Mouse (Mus musculus): ENCODE results near the gene Usp30.

Gene Usp30

DNA sequence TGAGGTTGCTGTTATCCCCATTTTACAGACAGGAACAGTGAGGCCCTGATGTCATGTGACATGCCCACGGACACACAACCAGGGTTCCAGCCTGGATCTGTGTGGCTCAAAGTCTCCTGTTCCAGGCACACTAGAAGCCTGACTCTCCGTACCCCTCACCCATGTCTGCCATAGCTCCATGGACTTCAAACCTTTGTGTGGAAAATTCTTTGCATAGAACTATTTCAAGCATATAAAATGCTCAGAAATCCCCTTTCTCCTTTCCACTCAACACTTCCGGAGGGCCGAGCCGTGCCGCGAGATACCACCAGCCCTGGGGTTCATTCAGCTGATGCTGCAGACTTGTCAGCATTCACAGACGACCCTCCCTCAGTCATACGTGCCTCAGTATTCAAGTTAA is 2.3 kb downstream of the Usp30 start:
- DNase-seq (ENCODE audit: low spot score) = no peak

DNA sequence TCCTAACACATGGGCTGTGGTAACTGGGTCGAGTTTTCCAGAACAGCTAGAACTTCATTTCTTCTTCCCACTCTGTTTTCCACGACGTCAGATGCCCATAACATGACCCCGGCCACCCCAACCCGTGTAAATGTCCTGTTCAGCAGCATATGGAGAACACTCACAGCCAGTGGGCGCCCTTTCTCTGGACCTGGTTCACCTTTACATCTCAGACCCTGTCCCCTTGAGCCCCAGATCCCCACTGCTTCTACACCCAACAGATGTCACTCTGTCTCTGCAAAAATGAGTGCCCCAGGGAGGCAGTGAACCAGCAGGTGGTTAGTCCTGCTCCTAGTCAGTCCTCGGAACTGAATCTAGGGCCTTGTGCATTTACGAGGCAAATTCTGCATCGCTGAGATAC is 2.7 kb downstream of the Usp30 start:
- no peak for DNase-seq (ENCODE audit: low spot score)

DNA sequence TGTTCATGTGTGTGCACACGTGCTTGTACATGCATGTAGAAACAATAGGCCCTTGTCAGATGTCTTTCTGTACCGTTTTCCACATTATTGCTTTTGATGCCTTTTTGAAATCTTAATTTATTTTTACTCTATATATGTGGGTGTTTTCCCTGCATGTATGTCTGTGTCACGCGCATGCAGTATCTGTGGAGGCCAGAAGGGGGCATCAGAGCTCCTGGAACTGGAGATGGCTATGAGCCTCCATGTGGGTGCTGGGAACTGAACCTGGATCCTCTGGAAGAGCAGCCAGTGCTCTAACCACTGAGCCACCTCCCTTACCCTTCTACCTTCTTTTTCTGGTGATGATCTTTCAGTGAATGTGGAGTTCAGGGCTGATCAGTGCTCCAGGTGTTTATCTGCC is 5.6 kb downstream of the Usp30 start:
- DNase-seq (ENCODE audit: low spot score) = no peak

GRCm38 (mm10) chr5:114072262-114072661 is 7.0 kb downstream of the Usp30 start:
- DNase-seq (ENCODE audit: low spot score) = no peak

DNA sequence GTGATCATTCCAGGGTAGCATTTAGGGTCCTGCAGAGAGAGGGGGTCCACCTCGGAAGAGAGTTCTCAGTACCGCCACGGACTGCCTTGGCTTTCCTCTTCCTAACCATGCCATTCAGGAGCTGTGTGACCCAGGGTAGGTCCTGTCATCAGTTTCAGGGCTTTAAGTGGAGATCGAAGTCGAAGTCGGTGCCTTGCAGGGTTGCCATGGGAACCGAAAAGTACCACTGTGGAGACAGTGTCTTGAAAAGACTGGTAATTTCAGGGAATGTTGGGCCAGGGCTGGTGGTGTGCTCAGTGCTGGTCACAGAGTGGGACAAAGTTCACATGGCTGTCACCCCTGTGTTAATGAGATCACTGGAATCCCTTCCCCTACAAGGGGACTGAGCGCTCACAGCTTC is 11.7 kb downstream of the Usp30 start:
- DNase-seq (ENCODE audit: low spot score) = no peak

DNA sequence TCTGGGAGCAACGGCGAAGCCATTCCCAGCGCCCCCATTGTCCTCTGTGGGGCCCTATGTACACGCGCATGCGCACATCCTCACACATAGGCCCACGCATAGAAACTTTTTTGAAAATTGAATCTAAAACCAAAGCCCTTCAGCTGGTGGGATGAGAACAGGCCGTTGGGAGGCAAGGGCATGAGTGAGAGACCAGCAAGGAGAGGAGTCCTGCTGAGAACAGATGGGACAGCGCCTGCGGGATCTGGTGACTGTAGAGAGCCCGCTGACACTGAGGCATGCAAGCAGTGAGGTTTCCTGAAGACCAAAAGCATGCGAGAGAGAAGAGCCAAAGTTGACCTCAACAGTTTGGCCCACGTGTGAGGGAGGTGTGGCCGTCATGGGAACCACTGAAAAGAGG is 20.2 kb downstream of the Usp30 start:
- DNase-seq (ENCODE audit: low spot score) = no peak

DNA sequence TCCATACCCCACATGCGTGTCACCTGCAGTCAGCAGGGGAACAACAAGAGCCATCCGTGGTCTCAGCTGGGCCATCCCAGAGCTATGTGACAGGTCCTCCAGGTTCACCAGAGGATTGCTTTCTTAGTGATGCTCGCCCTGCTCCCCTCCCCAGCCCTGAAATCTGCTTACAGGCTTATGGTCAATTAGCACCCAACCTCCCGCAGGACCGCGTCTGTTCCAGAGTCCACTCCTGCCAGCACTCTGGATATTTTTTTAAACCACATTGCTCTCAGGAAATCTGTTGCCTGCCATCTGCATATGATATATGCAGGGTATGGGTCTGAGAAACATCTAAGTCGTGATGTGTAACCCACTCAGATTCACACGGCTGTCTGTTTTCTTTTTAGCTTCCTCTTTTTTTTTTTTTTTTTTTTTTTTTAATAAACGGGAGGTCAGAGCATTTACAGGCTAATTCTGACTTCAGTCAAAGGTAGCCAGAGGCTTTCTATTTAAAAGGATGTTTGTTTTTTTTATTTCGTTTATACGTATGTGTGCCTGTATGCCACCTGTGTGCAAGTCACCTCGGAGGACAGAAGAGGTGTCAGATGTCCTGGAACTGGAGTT is 22.7 kb downstream of the Usp30 start:
- no peak for DNase-seq (ENCODE audit: low spot score)

GRCm38 (mm10) chr5:114090421-114091013 is 25.3 kb downstream of the Usp30 start:
- DNase-seq (ENCODE audit: low spot score) = no peak

GRCm38 (mm10) chr5:114091057-114091807 is 26.0 kb downstream of the Usp30 start, which contains the start of gene Svop:
Gene Svop, minus strand, starts transcription at chr5:114091570.
- peak; percentile 17 for DNase-seq (ENCODE audit: low spot score)

DNA sequence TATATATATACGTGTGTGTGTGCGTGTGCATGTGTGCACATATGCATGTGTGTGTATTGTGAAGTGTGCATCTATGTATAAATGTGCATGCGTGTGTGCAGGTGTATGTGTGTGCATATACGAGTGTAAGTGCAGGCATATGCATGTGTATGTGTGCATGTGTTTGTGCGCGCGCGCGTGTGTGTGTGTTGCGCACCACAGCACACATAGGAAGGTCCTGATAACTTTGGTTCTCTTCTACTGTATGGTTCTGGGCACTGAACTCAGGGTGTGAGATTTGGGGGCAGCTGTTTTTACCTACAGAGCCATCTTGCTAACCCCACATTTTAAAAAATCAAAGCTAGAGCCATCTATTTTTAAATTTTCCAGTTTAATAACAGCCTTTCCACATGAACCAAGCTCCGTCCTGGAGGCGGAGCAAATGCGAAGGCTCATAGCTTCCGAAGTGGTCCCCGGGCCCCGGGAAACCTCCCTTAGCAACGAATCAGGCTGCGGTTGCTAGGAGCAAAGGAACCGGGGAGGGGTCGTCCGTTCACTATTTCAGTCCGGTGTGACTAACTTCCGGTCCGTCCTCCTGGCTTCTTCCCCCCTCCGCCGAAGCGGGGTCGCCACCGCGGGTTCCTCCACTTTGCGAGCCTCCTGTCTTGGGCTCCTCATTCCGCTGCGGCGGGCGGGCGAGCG is 34.6 kb downstream of the Usp30 start:
- DNase-seq (ENCODE audit: low spot score) = peak; percentile 85

DNA sequence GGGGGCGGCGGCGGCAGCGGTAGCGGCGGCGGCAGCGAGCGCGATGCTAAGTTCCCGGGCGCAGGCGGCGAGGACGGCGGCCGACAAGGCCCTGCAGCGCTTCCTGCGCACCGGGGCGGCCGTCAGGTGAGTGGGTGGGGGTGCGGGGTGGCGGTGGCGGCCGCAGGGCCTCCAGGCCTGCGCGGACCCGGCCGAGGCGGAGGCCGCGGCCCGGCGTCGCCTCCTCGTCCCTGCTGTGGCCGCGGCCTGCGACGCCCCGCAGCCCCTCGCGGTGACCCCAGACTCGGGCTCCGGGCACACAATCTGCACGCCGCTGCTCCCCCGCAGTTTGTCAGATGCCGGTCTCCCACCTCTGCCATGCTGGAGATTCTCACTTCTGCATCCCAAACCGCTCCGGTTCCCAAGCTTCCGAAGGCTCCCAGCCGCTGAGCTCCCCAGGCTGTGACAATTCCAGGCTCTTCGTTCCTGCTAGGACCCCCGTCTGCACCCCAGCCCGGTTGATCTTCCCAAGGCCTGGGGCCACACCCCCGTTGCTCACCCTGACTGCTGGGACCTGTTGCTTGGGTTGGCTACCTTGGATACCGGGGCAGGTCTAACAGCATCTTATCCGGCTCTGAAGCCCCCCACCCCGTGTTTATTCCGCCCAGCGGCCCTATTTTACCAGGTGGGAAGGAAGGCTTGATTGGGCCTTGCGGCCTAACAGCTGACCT is 35.3 kb downstream of the Usp30 start:
- no peak for DNase-seq (ENCODE audit: low spot score)

DNA sequence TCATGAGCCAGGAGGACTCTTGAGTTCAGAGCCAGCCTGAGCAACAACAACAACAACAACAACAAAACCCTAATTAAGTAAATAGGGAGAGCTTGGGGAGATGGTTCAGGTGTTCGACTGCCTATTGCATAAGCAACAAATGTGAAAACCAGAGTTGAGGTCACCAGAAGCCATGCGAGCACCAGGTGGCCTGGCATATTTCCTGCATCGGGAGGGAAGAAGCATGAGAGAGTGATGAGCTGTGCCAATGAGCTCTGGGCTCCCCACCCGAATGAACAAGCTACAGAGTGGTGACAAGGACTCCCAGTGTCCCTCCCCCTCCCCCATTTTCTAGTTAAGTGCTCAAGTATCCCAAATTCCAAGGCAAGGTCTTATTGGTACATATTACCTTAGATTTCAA is 36.6 kb downstream of the Usp30 start:
- DNase-seq (ENCODE audit: low spot score) = no peak

DNA sequence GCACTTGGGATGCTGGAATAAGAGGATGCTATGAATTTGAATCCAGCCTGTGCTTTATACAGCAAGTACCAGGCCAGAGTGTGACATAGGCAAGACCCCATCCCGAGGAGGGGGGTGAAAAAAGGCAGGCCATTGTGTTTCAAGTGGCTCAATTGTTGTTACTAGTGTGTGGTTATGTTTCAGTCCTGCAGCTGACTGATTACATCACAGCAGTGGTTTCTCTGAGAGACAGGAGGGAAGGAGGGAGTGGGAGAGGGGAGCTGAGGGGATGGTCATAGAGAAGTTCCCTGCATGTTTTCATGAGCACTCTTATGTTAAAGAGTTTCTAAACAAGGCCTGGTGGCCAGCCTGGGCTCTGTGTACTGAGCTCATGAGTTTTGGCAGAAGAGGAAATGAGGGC is 37.5 kb downstream of the Usp30 start:
- no peak for DNase-seq (ENCODE audit: low spot score)

DNA sequence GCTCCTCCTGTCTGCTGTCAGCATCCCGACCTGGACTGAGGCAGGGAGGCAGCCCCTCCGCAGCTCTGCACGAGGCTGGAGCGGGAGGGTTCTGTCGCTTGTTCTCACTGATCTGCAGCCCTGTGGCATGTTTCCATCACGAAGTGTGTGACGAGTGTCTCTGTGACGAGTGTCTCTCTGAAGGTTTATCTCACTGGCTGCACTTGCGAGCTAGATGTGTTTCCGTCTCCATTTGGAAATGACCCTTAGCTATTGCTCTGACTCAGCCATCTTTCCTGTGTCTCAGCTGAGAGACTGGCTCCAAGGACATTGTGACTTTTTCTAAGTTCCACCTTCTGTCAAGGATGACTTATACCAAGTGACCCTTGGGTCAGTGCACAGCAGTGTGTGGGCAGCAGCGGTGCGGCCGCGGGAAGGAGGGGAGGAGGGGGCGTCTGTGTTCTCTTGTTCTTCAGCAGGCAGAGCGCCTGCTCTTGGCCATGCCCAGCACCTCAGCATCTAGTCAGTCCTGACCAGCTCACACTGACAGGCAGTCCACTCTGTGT is 41.2 kb downstream of the Usp30 start:
- no peak for DNase-seq (ENCODE audit: low spot score)

DNA sequence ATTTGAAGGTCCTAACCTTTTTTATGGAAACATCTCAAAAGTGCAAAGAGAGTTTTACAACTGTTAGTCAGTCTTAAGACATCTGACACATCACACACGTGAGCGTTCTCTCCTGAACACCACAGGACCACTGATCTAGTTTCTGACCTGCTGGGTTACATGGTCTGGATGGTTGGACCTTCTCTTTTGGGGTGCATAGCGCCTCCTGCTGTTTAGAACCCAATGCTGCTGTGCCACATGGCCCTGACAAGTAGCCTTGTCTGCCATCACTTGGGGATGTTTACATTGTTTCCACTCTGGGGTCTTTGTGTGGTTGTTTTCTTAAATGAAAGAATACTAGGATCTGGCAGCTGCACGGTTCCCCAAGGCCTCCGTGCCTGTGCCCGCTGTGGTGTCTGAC is 48.1 kb downstream of the Usp30 start:
- DNase-seq (ENCODE audit: low spot score) = no peak

- DNase-seq (ENCODE audit: low spot score) = no peak
These were observed 49.8 kb downstream of the Usp30 start for GRCm38 (mm10) chr5:114115030-114115429.

- no peak for DNase-seq (ENCODE audit: low spot score)
These were observed 51.3 kb downstream of the Usp30 start for GRCm38 (mm10) chr5:114116586-114116985.

GRCm38 (mm10) chr5:114119806-114120205 is 54.5 kb downstream of the Usp30 start:
- no peak for DNase-seq (ENCODE audit: low spot score)

DNA sequence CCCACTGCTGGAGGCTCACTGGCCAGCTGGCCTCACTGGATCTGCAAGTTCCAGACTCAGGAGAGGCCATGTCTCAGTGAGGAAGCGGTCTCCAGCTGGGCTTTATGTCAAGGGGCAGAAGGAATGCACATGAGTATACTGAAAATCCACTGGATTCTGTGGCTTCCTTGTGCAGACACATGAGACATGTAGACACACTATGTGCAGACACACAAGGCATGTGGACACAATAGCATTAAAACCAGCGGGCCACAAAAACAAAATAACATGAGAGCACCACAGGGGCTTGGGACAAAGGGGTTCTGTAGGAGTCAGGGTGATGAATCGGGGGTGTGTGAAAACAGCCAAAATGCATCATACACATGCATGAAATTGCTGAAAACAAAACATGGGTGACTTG is 60.7 kb downstream of the Usp30 start:
- no peak for DNase-seq (ENCODE audit: low spot score)

DNA sequence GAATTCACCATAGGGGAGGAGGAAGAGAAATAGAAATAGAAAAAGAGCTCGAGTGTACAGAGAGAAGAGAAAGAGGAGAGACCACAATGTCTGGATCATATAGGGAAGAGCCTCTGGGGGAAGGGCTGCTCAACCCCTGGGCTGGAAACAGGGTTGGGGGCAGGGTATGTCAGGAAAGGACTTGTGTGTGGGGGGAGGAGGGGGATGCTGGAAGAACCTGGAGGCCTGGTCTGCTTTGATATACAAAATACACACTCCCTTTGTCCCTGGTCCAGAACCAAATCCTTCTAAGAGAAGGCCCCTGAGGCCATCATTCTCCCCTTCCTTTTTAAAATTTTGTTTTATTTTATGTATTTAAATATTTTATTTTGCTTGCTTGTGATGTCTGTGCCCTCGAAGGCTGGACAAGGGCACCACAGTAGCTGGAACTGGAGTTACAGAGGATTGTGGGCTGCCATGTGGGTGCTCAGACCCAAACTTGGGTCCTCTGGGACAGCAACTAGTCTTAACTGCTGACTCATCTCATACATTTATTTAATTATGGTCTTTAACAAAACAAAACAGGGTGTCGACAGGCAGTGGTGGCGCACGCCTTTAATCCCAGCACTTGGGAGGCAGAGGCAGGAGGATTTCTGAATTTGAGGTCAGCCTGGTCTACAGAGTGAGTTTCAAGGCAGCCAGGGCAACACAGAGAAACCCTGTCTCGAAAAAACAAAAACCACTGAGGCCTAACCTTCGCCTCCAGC is 61.4 kb downstream of the Usp30 start:
- DNase-seq (ENCODE audit: low spot score) = no peak
